Mouse (Mus musculus) c-Kit-positive CD71-positive TER-119-positive erythroid progenitor cells, embryonic 14.5 days (primary cell): ENCODE data around the gene H2al2a.
"Not testable (repeated sequence)": the region's sequence is repeated elsewhere in the genome, so short reads cannot be mapped to it uniquely, and the experiment has no call there.

ENCODE experiments used
- DNase-seq: peaks from one replicate; pipeline ENCODE4 v3.0.0-alpha.2; 2013; ENCODE audit warnings: low spot score

Gene H2al2a

DNA sequence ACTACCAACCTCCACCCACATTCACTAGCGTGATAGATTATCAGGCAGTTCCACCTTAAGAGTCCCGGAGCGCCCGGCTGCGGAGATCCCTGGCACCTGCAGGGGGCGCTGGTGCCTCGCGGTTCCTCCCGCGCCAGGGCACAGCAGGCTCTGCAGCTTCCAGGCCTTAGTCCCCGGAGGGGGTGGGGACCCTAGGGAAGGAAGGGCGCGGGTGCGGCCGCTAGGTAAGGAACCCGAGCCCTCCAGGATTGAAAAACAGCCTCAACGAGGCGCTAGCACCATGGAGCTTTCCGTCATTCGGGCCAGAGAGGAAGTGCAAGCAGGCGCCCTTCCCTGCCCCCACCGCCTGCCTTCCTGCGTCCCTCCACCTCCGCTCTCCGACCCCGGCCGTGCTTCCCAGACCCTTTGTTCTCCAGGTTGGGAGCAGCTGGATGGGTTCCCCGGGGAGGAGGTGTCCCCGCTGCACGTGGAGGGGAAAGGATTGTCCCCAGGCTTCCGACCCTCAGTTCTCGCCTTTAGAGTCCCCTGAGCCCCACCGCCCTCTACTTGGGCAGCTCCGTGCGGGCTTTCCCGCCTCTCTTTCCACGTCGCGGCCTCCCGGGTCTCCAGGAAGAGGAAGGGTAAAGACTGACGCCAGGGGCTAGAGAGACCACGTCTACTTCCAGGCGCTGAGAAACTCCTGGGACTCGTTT lies 30.8 kb upstream of the H2al2a start:
- peak; percentile 89 for DNase-seq

GRCm38 (mm10) chr2:18026116-18026947 lies 29.6 kb upstream of the H2al2a start:
- no peak for DNase-seq

- no peak for DNase-seq
These were observed 29.0 kb upstream of the H2al2a start for GRCm38 (mm10) chr2:18025781-18026115.

DNA sequence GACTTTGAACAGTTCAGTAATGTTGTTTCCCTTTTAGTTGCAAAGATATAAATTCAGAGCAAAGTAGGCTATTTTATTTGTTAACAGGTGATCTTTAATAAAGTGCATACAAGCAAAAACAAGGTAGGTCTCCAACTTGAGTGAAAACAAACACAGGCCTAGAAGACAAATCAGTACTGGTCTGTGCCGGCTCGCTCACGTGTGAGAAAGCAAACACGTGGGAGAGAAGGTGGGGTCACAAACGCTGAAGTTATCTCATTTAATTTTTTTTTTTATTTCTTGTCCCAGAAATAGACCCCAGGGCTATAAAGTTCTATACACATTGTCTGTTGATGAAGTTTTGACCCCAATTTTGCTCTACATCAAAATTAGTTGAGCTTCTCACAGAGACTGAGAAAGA lies 28.4 kb upstream of the H2al2a start:
- no peak for DNase-seq

GRCm38 (mm10) chr2:18022886-18023285 lies 26.1 kb upstream of the H2al2a start:
- DNase-seq = no peak

DNA sequence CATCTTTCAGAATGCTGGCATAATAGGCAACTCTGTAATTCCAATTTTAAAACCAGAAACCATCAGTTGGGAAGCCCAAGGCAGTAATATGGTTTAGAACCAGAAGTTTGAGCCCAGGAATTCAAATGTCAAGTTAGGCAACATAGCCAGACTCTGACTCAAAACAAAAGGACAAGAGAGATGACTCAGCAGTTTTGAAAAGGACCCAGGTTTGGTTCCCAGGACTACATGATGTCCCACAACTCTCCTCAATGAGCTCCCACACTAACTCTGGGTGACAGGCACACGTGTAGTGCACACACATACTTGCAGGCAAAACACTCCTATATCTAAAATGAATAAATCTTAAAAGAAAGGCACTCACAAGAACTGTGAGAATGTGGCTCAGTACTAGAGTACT lies 22.4 kb upstream of the H2al2a start:
- no peak for DNase-seq

- no peak for DNase-seq
These were observed 20.6 kb upstream of the H2al2a start for GRCm38 (mm10) chr2:18017321-18017720.

GRCm38 (mm10) chr2:18016639-18017038 lies 19.9 kb upstream of the H2al2a start:
- DNase-seq = no peak

- no peak for DNase-seq
These were observed 18.8 kb upstream of the H2al2a start for GRCm38 (mm10) chr2:18015581-18015980.

GRCm38 (mm10) chr2:18012866-18013265 lies 16.1 kb upstream of the H2al2a start:
- DNase-seq = no peak

DNA sequence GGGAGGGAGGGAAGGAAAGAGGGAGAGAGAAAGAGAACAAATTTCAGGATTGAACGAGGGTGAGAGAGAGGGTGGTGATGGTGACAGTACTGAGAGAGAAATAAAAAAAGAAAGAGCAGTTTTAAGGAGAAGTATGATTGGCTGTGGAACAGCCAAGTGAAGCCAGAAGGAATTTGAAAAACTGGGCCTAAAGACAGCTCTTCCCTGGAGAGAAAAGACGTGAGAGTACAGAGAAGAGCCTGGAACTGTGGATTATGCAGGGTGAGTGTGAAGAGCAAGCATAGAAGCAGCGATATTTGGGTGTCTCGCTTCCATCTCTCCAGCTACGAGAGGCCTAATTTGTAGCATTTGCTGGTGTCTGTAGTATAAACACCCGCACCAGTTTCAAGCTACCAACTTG lies 14.5 kb upstream of the H2al2a start:
- DNase-seq = no peak

DNA sequence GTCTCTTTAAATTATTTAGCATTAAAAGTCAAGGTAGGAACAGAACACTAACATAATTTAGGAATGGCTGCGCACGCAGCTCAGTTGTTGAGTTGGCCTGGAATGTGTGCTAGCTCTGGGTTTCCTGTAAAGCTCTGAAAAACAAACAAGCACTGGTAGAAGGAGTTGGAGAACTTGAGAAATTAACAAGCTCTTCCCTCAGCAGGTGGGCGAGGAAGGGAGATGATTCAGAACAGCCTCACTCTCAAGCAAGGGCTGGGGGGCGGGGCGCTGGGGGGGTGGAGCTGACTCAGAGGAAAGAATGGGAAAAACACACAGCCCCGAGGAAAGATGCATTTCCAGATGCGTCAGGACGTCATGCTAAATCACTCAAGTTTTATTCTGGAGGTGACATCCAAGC lies 8.4 kb upstream of the H2al2a start:
- DNase-seq = no peak

DNA sequence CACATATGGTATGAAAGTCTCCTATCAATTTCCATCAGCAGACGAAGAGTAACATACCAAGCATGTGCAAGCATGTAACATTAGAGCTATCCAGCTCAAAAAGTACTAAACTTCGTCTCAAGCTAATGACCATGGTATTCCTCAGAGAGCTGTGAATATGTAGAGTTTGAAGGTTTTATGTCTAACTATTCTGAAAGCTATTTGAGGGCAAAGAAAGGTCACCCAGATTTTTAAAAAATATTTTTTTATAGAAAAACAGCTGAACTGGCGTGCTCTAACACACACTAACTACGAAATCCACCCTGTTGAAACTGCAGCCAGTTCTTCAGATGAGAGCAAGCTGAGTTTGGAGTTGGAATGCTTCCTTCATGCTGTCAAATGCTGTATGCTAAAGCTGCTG lies 7.5 kb upstream of the H2al2a start:
- DNase-seq = no peak

- no peak for DNase-seq
These were observed 5.5 kb upstream of the H2al2a start for GRCm38 (mm10) chr2:18002306-18002705.

GRCm38 (mm10) chr2:17989562-17989961 lies 7.2 kb downstream of the H2al2a start:
- no peak for DNase-seq

- DNase-seq = no peak
These were observed 7.6 kb downstream of the H2al2a start for GRCm38 (mm10) chr2:17989115-17989514.

DNA sequence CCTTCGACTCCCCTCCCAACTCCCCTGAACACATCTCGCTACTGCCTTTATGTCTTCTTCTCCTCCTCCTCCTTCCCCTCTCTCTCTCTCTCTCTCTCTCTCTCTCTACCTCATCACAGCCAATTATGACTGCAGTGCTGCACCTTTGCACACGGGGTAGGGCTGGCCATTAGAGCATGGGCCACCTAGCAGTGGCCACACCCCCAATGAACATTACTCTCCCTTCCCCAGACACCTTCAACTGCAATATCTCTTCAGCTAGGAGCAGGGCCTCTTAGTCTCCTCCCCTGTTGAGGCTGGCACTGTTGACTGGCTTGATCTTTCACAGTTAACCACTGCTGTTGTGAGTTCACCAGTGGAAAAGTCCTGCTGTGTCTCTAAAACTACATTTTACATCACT lies 10.1 kb downstream of the H2al2a start:
- no peak for DNase-seq

- DNase-seq = no peak
These were observed 12.0 kb downstream of the H2al2a start for GRCm38 (mm10) chr2:17984774-17985173.

DNA sequence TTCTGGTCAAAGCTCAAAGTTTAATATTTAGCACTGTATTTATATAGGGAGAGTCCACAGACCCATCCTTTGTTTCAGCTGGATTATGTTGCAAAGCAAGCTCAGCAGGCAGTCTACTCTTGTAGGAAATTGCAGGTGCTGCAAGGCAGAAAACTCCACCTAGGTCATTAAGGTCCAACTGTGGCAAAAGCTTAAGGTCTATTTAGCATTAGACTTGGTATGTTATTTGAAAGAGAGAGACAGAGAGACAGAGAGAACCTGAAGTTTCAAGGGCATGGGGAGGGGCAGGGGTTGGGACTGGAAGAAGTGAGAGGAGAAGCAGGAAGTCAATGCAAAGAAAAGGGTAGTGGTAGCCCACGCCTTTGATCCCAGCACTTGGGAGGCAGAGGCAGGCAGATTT lies 14.0 kb downstream of the H2al2a start:
- no peak for DNase-seq

- DNase-seq = no peak
These were observed 18.1 kb downstream of the H2al2a start for GRCm38 (mm10) chr2:17978706-17979105.

GRCm38 (mm10) chr2:17978251-17978650 lies 18.5 kb downstream of the H2al2a start:
- not testable (repeated sequence) for DNase-seq

DNA sequence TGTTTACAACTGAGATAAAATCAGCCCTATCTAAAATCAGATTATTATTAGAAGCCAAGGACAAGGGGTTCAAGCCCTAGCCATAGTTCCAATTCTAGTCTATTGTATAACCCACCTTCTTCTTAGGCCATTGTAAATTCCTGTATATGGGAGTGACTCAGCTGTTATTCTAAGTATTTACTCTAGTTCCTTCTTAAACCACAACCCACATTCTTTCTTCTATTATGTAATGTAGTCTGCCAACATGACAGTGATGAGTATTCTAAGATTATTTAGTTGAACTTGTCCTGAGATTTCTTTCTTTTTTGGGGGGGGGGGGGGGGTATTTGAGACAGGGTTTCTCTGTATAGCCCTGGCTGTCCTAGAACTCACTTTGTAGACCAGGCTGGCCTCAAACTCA lies 19.1 kb downstream of the H2al2a start:
- not testable (repeated sequence) for DNase-seq

GRCm38 (mm10) chr2:17975601-17976327 lies 21.0 kb downstream of the H2al2a start:
- DNase-seq = no peak
